Comparison of ENCODE assay signal across 8 mouse cellular contexts in the genomic region with DNA sequence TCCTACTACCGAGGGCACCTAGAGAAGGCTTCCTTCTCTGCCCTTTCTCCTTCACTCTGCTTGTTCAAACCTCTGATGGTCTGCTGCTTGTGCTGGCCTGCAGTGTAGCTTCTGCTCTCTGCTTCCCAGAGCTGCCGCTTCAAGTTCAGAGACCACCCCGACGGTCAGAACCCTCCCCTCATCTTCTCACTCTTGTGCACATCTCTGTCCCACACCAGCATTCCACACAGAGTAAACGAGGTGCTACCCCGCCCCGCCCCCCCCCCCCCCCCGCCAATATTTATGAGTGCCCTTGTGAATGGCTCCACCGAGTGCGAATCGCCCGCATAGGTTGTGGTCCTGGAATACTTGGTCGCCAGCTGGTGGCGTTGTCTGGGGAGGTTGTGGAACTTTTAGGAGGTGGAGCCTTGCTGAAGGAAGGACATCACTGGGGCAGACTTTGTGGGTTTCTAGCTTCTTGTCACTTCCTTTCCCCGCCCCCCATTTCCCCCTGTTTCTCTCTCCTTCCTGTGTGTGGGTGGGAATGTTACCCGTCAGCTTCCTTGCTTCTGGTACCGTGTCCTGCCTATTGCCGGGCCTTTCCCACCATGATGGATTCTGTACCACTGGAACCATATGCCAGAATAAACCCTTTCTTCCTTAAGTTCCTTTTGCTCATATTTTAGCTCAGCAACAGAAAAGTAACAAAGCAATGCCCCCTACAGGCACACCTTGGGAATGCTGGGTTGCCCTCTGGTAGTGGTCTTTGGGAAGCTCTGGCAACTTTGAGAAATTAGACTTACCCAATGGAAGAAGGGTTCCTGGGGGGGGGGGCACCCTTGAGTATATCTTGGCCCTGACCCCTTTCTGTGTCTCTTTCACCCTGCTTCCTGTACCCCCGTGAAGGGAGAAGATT. TPM values are rescaled to one million over a fixed set of nuclear protein-coding genes. Genes with fewer than 3 reads are reported as not detected.
DNase-seq lines count a peak whose midpoint lies in the region; ATAC-seq lines count a peak whose summit lies in the region.

No protein-coding gene starts in this region.

- H3K4me1 ChIP-seq in intestine, embryonic 15.5 days (replicated peaks) = peaks cover 12% of the 10 kb centered on the region
- H3K4me1 ChIP-seq in intestine, embryonic 16.5 days (ENCODE audit: control insufficient read depth, insufficient read depth, low read length) = peaks cover 10% of the 10 kb centered on the region; the same call in 1 of the 2 replicates
- peaks cover 8% of the 10 kb centered on the region for H3K4me1 ChIP-seq in liver, embryonic 16.5 days (ENCODE audit: control insufficient read depth, low read depth, low read length)
- H3K4me1 ChIP-seq in hindbrain, embryonic 13.5 days (replicated peaks) = peaks cover 8% of the 10 kb centered on the region

- no peaks in the 10 kb centered on the region for H3K9me3 ChIP-seq in intestine, embryonic 15.5 days
- no peaks in the 10 kb centered on the region for H3K9me3 ChIP-seq in intestine, embryonic 16.5 days (ENCODE audit: control insufficient read depth, low read length)
- no peaks in the 10 kb centered on the region for H3K9me3 ChIP-seq in liver, embryonic 16.5 days (replicated peaks; ENCODE audit: control insufficient read depth, low read length)
- no peaks in the 10 kb centered on the region for H3K9me3 ChIP-seq in hindbrain, embryonic 13.5 days

- no peak overlapping the region for H3K4me2 ChIP-seq in intestine, embryonic 15.5 days (replicated peaks)
- no peak overlapping the region for H3K4me2 ChIP-seq in intestine, embryonic 16.5 days (ENCODE audit: low read depth, low read length)
- peak overlapping the region; percentile 39 for H3K4me2 ChIP-seq in liver, embryonic 16.5 days (ENCODE audit: low read depth, low read length)
- H3K4me2 ChIP-seq in hindbrain, embryonic 13.5 days = no peak overlapping the region

- WGBS in intestine, embryonic 15.5 days = 35% methylated on average over 19 of the region's 19 CpGs
- WGBS in intestine, embryonic 16.5 days = 39% methylated on average over 19 of the region's 19 CpGs
- WGBS in liver, embryonic 16.5 days (ENCODE audit: insufficient replicate concordance) = 13% methylated on average over 17 of the region's 19 CpGs
- WGBS in hindbrain, embryonic 13.5 days = 54% methylated on average over 17 of the region's 19 CpGs

- H3K4me3 ChIP-seq in intestine, embryonic 15.5 days (replicated peaks) = no peak overlapping the region
- H3K4me3 ChIP-seq in intestine, embryonic 16.5 days (ENCODE audit: low read length) = no peak overlapping the region
- H3K4me3 ChIP-seq in liver, embryonic 16.5 days (ENCODE audit: low read depth, low read length) = peak overlapping the region; percentile 19; the same call in 1 of the 2 replicates
- no peak overlapping the region for H3K4me3 ChIP-seq in hindbrain, embryonic 13.5 days

- H3K9ac ChIP-seq in intestine, embryonic 15.5 days = 0 out of 2 replicates have a peak overlapping the region, but pooled peaks have one; percentile 28
- H3K9ac ChIP-seq in intestine, embryonic 16.5 days (ENCODE audit: low read depth, low read length) = no peak overlapping the region
- no peak overlapping the region; the same call in 1 of the 2 replicates for H3K9ac ChIP-seq in liver, embryonic 16.5 days (ENCODE audit: low read depth, low read length)
- H3K9ac ChIP-seq in hindbrain, embryonic 13.5 days = no peak overlapping the region

- no peaks in the 10 kb centered on the region for H3K27me3 ChIP-seq in intestine, embryonic 15.5 days (replicated peaks)
- no peaks in the 10 kb centered on the region for H3K27me3 ChIP-seq in intestine, embryonic 16.5 days (replicated peaks; ENCODE audit: control insufficient read depth, insufficient read depth, low read length)
- no peaks in the 10 kb centered on the region for H3K27me3 ChIP-seq in liver, embryonic 16.5 days (ENCODE audit: control insufficient read depth, insufficient read depth, low read depth, low read length)
- no peaks in the 10 kb centered on the region for H3K27me3 ChIP-seq in hindbrain, embryonic 13.5 days

- H3K27ac ChIP-seq in intestine, embryonic 15.5 days = 0 out of 2 replicates have a peak overlapping the region, but pooled peaks have one; percentile 22
- H3K27ac ChIP-seq in intestine, embryonic 16.5 days (ENCODE audit: low read length) = no peak overlapping the region
- peak overlapping the region; percentile 76 for H3K27ac ChIP-seq in liver, embryonic 16.5 days (ENCODE audit: low read length)
- no peak overlapping the region for H3K27ac ChIP-seq in hindbrain, embryonic 13.5 days

- H3K36me3 ChIP-seq in intestine, embryonic 15.5 days = no peaks in the 10 kb centered on the region
- no peaks in the 10 kb centered on the region for H3K36me3 ChIP-seq in intestine, embryonic 16.5 days (ENCODE audit: control insufficient read depth, insufficient read depth, low read length)
- H3K36me3 ChIP-seq in liver, embryonic 16.5 days (ENCODE audit: control insufficient read depth, insufficient read depth) = no peaks in the 10 kb centered on the region
- H3K36me3 ChIP-seq in hindbrain, embryonic 13.5 days = no peaks in the 10 kb centered on the region

- peak; percentile 96 for DNase-seq in ZHBTc4 (ENCODE audit: low read depth, low spot score)
- peak; percentile 95 for DNase-seq in induced T-regulatory cell, adult 2 months (ENCODE audit: low read depth)
- peak; percentile 78 to 85 for DNase-seq in spleen, postnatal 36 days (ENCODE audit: low spot score in 2 of 2)
- DNase-seq in testis, postnatal 14 days (ENCODE audit: low spot score) = no peak

- ATAC-seq in intestine, embryonic 15.5 days = no peak
- no peak for ATAC-seq in intestine, embryonic 16.5 days
- ATAC-seq in liver, embryonic 16.5 days (ENCODE audit: low read depth) = 0 out of 2 replicates have a peak, but pooled peaks have one; percentile 3
- ATAC-seq in hindbrain, embryonic 13.5 days (ENCODE audit: low FRiP score) = no peak

RNA-seq across cellular contexts. Expression of gene Gramd1a, which starts 0.6 kb away (rescaled TPM):
- polyA plus RNA-seq in intestine, embryonic 15.5 days (2015; fragmentation: Nextera tagmentation; extraction: Ambion mirVana) = 41.6 and 44.2 TPM in 2 replicates
- polyA plus RNA-seq in intestine, embryonic 16.5 days (2015; fragmentation: Nextera tagmentation; extraction: Ambion mirVana) = 38.5 and 39.7 TPM in 2 replicates
- polyA plus RNA-seq in liver, embryonic 16.5 days (2015; fragmentation: Nextera tagmentation; extraction: Ambion mirVana) = 10.2 and 11.6 TPM in 2 replicates
- 227 and 231 TPM in 2 replicates for polyA plus RNA-seq in hindbrain, embryonic 13.5 days (2015; fragmentation: Nextera tagmentation; extraction: Ambion mirVana)

RNA-seq across cellular contexts. Expression of gene Scn1b, which starts 29.5 kb away (rescaled TPM):
- polyA plus RNA-seq in intestine, embryonic 15.5 days (2015; fragmentation: Nextera tagmentation; extraction: Ambion mirVana) = 1.6 and 1.8 TPM in 2 replicates
- 0.16 and 1.0 TPM in 2 replicates for polyA plus RNA-seq in intestine, embryonic 16.5 days (2015; fragmentation: Nextera tagmentation; extraction: Ambion mirVana)
- polyA plus RNA-seq in liver, embryonic 16.5 days (2015; fragmentation: Nextera tagmentation; extraction: Ambion mirVana) = 0.75 and 0.76 TPM in 2 replicates
- 4.7 and 5.2 TPM in 2 replicates for polyA plus RNA-seq in hindbrain, embryonic 13.5 days (2015; fragmentation: Nextera tagmentation; extraction: Ambion mirVana)

RNA-seq across cellular contexts. Expression of gene Hpn, which starts 41.2 kb away (rescaled TPM):
- 37.9 and 47.0 TPM in 2 replicates for polyA plus RNA-seq in intestine, embryonic 15.5 days (2015; fragmentation: Nextera tagmentation; extraction: Ambion mirVana)
- polyA plus RNA-seq in intestine, embryonic 16.5 days (2015; fragmentation: Nextera tagmentation; extraction: Ambion mirVana) = 66.4 and 73.6 TPM in 2 replicates
- 129 and 145 TPM in 2 replicates for polyA plus RNA-seq in liver, embryonic 16.5 days (2015; fragmentation: Nextera tagmentation; extraction: Ambion mirVana)
- polyA plus RNA-seq in hindbrain, embryonic 13.5 days (2015; fragmentation: Nextera tagmentation; extraction: Ambion mirVana) = 0.65 and 0.78 TPM in 2 replicates

Comparison
In these comparisons a context has a peak if more than half of its experiments do, and no peak if none do; other contexts are left out.
1. H3K27ac ChIP-seq: peak in intestine, embryonic 15.5 days (single experiment) and liver, embryonic 16.5 days (single experiment); none in intestine, embryonic 16.5 days (single experiment) and hindbrain, embryonic 13.5 days (single experiment).
2. RNA of gene Hpn, which starts 41.2 kb away (polyA plus RNA-seq): 129 to 145 TPM in liver, embryonic 16.5 days, 66.4 to 73.6 TPM in intestine, embryonic 16.5 days and 37.9 to 47.0 TPM in intestine, embryonic 15.5 days; 0.65 to 0.78 TPM in hindbrain, embryonic 13.5 days; every median in the first group is over 10 times any median in the second.